Mouse (Mus musculus) v-Abl transformed pro-B cells (cell line): ENCODE results near the gene Gcnt7.

ENCODE experiments used
- in situ Hi-C, 2 experiments: fragments of 400-800 bp; cut with MboI; formaldehyde crosslinking; loops; one replicate each; pipeline ENCODE4 v1.15.1; 2025; ENCODE audit not compliant: unreplicated experiment in 2 of 2

Gcnt7 gene

GRCm38 (mm10) chr2:172458496-172458895 is at the start of gene Gcnt7:
Gene Gcnt7, minus strand, starts transcription at chr2:172458596.
- in situ Hi-C loops: loop anchor here (25.0 kb wide), 2 partner anchors 1104 to 1629 kb away; partner anchors contain the start of gene Stx16 (in 1 of the 2)

- in situ Hi-C loops: loop anchor here in 1 of 2 experiments (25.0 kb wide), 1 partner anchor 1644 kb away; no protein-coding TSS in a partner anchor
These were observed 47.7 kb upstream of the Gcnt7 start for GRCm38 (mm10) chr2:172506121-172506520.

DNA sequence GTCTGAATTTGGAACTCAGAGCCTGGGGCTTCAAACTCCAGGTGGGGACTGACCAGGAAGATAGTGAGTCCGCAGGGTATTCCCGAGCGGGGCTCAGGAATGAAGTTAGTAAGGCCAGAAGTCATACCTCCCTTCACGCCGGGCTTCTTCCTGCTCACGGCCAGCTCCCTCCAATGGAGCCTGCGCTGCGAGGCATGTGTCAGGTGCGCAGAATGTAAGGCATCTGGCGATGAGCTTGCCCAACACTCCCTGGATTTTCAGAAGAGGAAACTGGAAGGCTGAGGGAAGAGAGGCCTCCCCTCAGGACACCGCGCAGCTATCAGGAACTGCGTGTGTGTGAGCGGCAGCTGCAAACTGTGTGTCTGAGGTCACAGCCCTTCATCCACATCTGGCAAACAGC is 43.8 kb upstream of the Gcnt7 start:
- in situ Hi-C loops: loop anchor here (5.0 to 25.0 kb wide), 2 partner anchors 280 to 1640 kb away; no protein-coding TSS in a partner anchor

GRCm38 (mm10) chr2:172501341-172501740 is 42.9 kb upstream of the Gcnt7 start:
- in situ Hi-C loops: loop anchor here (5.0 to 25.0 kb wide), 2 partner anchors 279 to 1639 kb away; no protein-coding TSS in a partner anchor

DNA sequence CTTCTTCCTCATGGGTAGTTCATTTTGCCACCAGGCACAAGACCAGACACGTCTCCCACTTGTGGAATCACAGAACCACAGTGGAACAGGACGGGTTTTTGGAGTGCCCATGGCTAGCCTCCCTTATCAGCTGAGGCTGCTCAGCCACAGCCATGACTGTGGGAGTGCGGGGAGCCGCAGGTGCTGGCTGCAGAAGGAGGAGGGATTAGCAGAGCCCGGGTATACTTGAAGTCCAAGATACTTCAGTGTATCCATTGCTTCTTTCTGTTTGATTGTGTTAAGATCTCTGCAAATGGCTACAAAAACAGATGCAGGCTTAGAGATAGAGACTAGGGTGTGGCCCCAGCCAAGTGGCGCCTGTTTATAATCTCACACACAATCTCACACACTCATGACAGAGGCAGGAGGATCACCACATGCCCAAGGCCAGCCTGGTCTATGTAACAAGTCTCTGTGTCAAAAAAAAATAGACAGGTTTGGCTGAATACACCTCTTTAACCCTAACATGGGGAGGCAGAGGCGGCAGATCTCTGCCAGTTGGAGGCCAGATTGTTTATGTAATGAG is 42.4 kb upstream of the Gcnt7 start:
- in situ Hi-C loops: loop anchor here (5.0 to 25.0 kb wide), 2 partner anchors 279 to 1639 kb away; no protein-coding TSS in a partner anchor

- in situ Hi-C loops: loop anchor here (25.0 kb wide), 2 partner anchors 688 to 1987 kb away; no protein-coding TSS in a partner anchor
These were observed 40.4 kb upstream of the Gcnt7 start for GRCm38 (mm10) chr2:172498823-172499222.

DNA sequence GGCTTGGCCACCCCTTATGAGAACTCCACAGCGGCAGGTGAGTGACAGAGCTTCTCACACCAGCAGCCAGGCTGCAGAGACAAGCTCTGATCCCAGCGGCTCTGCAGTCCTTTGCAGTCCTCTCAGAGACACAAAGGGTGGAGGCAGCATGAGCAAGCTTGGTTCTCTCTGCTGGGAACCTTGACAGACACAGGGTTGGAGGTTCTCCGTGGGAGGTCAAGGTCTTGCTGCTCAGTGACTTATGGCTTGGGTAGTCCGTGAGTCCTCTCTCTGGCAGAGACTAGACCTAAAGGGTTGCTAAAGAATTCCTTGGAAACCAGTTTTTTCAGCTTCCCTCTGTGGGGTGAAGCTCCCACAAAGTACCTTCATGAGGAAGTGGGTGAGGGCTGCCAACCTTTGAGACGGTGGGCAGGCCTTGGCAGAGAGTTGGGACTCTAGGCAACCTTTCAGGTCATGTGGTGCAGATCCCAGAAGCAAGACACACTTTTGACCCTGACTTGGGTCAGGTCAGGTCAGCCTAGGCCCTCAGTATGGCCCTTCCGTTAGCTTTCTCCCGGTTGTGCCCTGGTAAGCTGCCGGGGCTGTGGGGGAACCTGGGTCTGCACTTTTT is 38.4 kb upstream of the Gcnt7 start:
- in situ Hi-C loops: loop anchor here (25.0 kb wide), 2 partner anchors 690 to 1985 kb away; no protein-coding TSS in a partner anchor

GRCm38 (mm10) chr2:172484696-172485370 is 26.4 kb upstream of the Gcnt7 start:
- in situ Hi-C loops: loop anchor here (5.0 to 25.0 kb wide), 6 partner anchors 290 to 1973 kb away; no protein-coding TSS in a partner anchor

DNA sequence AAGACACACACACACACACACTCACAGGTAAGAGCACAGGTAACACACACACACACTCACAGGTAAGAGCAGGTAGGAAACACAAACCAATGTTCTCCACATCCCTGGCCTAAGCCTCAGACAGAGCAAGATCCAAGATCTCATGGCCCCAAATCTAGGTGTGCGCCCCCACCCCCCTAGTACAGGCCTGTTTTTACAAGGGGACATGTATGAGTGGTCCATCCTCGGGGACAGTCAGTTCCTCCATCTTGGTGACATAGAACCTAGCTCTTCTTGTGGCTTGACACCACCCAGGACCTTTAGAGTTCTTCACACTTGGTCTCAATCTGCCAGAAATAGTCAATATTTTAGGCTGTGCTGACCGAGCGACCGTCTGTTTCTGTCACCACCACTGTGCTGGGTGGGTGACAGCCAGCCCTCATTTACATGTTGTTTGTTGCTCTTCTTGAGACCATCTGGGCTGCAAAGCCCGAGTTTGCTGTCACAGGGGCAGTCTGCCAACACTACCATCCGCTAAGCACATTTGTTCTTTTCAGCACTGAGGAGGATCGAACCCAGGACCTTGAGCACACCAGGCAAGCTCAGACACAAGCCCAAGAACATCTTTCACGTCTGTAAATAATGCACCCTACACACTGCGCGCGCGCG is 25.5 kb upstream of the Gcnt7 start:
- in situ Hi-C loops: loop anchor here (5.0 to 25.0 kb wide), 6 partner anchors 291 to 1972 kb away; no protein-coding TSS in a partner anchor

DNA sequence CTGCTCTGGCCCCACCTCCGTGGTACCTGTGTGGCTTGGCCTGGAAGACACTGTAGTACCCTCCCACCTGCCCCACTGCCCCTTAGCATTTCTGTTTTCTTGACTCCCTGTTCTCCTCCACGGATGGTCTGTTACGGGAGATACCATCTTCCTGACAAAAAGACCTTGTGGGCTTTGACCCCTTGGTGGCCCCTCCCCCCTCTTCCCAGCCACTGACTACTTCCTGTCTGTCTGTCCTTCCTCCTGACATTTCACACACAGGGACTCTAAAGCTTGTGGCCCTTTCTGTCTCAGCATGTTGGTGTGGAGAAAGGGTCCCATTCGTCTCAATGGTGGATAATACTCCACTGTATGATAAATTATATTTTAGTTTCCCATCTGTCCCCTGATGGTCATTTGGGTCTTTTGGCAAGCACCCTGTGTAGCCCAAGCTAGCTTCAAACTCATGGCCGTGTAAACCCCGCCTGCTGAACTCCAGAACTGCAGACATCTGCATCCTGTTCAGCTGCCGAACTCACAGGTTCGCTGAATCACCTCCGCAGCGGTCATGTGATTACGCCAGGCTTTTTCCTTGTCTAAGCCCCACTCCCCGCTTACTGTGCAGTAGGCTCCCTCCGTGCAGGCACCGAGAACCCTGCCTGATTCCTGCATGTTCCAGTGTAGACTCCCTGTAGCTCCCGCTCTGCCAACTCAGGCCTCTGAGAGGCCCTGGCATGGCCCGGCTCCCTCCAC is 23.4 kb upstream of the Gcnt7 start:
- in situ Hi-C loops: loop anchor here (5.0 to 25.0 kb wide), 6 partner anchors 293 to 1970 kb away; no protein-coding TSS in a partner anchor

DNA sequence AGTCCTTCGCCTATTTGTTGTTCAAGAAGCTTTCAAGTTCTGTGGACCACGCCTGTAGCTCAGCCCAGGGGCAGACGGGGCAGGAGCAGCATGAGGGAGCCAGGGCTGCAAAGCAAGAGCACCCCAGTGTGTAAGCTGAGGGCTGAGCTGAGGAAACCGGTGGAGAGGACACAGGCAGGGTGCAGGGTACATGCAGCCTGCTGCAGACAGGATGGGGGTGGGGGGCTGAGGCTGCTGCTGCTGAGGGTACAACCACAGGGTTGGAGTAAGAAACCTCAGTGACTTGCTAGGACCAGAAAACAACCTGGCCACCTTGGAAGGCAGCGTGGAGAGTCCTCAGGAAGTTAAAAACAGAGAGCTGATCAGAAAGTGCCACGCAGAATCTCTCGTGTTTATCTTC is 21.9 kb upstream of the Gcnt7 start:
- in situ Hi-C loops: loop anchor here (5.0 to 25.0 kb wide), 6 partner anchors 295 to 1968 kb away; no protein-coding TSS in a partner anchor

DNA sequence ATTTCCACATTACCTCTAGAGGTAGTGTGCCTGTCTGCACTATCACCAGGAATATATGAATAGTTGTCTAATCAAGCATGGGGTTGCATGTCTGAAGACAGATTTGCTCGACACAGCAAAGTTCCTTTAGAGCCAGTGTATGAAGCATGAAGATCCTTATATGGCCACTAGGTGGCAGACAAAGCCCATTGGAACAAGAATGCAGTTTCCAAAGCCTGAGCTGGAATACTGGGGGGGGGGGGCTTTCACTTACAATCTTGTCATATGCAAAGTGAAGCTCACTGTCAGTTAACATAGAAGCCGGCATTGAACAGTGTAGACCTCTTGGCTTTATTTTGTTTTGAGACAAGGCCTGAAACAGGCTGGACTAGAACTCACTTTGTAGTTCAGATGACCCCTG is 19.5 kb upstream of the Gcnt7 start:
- in situ Hi-C loops: loop anchor here (5.0 to 25.0 kb wide), 5 partner anchors 519 to 1966 kb away; no protein-coding TSS in a partner anchor

GRCm38 (mm10) chr2:172477350-172477749 is 19.0 kb upstream of the Gcnt7 start:
- in situ Hi-C loops: loop anchor here (5.0 to 25.0 kb wide), 5 partner anchors 520 to 1965 kb away; no protein-coding TSS in a partner anchor

- in situ Hi-C loops: loop anchor here (5.0 to 25.0 kb wide), 5 partner anchors 521 to 1964 kb away; no protein-coding TSS in a partner anchor
These were observed 18.4 kb upstream of the Gcnt7 start for GRCm38 (mm10) chr2:172476707-172477260.

GRCm38 (mm10) chr2:172474970-172475369 is 16.6 kb upstream of the Gcnt7 start:
- in situ Hi-C loops: loop anchor here (5.0 to 25.0 kb wide), 7 partner anchors 522 to 1963 kb away; partner anchors contain the start of gene Stx16 (in 1 of the 2)

- in situ Hi-C loops: loop anchor here (10.0 to 25.0 kb wide), 3 partner anchors 1089 to 1614 kb away; partner anchors contain the start of gene Stx16 (in 1 of the 2)
These were observed 15.2 kb upstream of the Gcnt7 start for GRCm38 (mm10) chr2:172473591-172473990.

- in situ Hi-C loops: loop anchor here (10.0 to 25.0 kb wide), 3 partner anchors 1090 to 1615 kb away; partner anchors contain the start of gene Stx16 (in 1 of the 2)
These were observed 13.9 kb upstream of the Gcnt7 start, which contains the start of gene Fam209 for GRCm38 (mm10) chr2:172472318-172472717. Gene Fam209, plus strand, starts transcription at chr2:172472520.

GRCm38 (mm10) chr2:172468346-172468819 is 10.0 kb upstream of the Gcnt7 start:
- in situ Hi-C loops: loop anchor here (25.0 kb wide), 2 partner anchors 1094 to 1619 kb away; partner anchors contain the start of gene Stx16 (in 1 of the 2)
